Mouse (Mus musculus) hindbrain, embryonic 15.5 days (tissue): ENCODE data around the gene Dexi. TPM values are rescaled to one million over a fixed set of nuclear protein-coding genes. Genes with fewer than 3 reads are reported as not detected.

Experiments used
- ATAC-seq: fragments of 200-750 bp; cut with Nextera tagmentation; 2 replicates; pipeline ENCODE4 v1.8.0; 2017; ENCODE audit warnings: low read depth, moderate number of reproducible peaks, moderate TSS enrichment; ENCODE audit not compliant: low FRiP score
- H3K27ac ChIP-seq: fragments of 300-500 bp; sonication (generic); replicated peaks from 2 replicates; pipeline ENCODE4 v1.5.1; 2015; ENCODE audit warnings: mild to moderate bottlenecking, inconsistent platforms
- H3K27me3 ChIP-seq: fragments of 300-500 bp; sonication (generic); 2 replicates; pipeline ENCODE4 v1.6.1; 2015; ENCODE audit warnings: control low read depth, inconsistent platforms
- H3K36me3 ChIP-seq: fragments of 300-500 bp; sonication (generic); 2 replicates; pipeline ENCODE4 v1.6.1; 2015; ENCODE audit warnings: control low read depth, inconsistent platforms
- H3K4me1 ChIP-seq: fragments of 300-500 bp; sonication (generic); replicated peaks from 2 replicates; pipeline ENCODE4 v1.6.1; 2015; ENCODE audit warnings: control low read depth, inconsistent platforms
- H3K4me2 ChIP-seq: fragments of 300-500 bp; sonication (generic); 2 replicates; pipeline ENCODE4 v1.6.1; 2015; ENCODE audit warnings: moderate library complexity, mild to moderate bottlenecking, inconsistent platforms
- H3K4me3 ChIP-seq: fragments of 300-500 bp; sonication (generic); 2 replicates; pipeline ENCODE4 v1.5.1; 2015; ENCODE audit warnings: mild to moderate bottlenecking, inconsistent platforms
- H3K9ac ChIP-seq: fragments of 300-500 bp; sonication (generic); 2 replicates; pipeline ENCODE4 v1.6.1; 2015; ENCODE audit warnings: inconsistent platforms
- H3K9me3 ChIP-seq: fragments of 300-500 bp; sonication (generic); 2 replicates; pipeline ENCODE4 v1.6.1; 2016; ENCODE audit warnings: control low read depth, inconsistent platforms
- WGBS: fragments of 180-500 bp; shearing (Covaris S2); methylation state at CpG from one replicate; pipeline ENCODE4 v1.1.7; 2015; 5-methylcytosine and 5-hydroxymethylcytosine counted together
- polyA plus RNA-seq: library from polyadenylated mRNA; unstranded; fragments of >200 nt; fragmentation: Nextera tagmentation; extraction: Ambion mirVana; gene quantifications from 2 replicates; pipeline ENCODE4 v1.2.1, GENCODE M21; 2015

Dexi gene
- polyA plus RNA-seq, 1 experiment from 2014 or later: 19.3 TPM

GRCm38 (mm10) chr16:10536323-10536722 lies 6.5 kb downstream of the Dexi start:
- peaks cover 12% of the 10 kb centered on the region for H3K36me3 ChIP-seq
- no peak overlapping the region for H3K9ac ChIP-seq
- no peak for ATAC-seq
- no peaks in the 10 kb centered on the region for H3K27me3 ChIP-seq
- no peak overlapping the region for H3K27ac ChIP-seq
- no peaks in the 10 kb centered on the region for H3K9me3 ChIP-seq
- H3K4me3 ChIP-seq: no peak overlapping the region
- peaks cover 39% of the 10 kb centered on the region for H3K4me1 ChIP-seq
- 86% methylated on average over 5 of the region's 5 CpGs for WGBS
- H3K4me2 ChIP-seq: no peak overlapping the region

DNA sequence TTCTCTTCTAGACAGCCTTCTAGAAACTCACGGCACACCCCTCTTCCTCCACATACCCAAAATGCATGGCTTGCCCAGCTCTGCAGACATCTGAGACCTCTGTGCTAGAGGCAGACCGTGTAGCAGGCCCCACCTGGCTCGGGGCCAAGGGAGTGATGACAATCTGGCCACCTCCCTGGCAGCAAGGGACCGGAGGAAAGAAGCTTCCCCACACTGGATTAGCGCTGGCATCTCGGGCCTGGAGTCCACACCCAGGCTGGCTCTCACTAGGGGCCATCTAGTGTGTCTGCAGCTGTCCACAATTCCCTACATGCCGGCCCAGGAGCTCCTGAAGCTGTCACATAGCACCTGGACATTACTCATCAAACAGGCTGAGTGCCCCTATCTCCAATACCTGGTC lies 8.3 kb downstream of the Dexi start:
- Histone ChIP-seq H3K4me1 (peaks cover 21% of the 10 kb centered on the region), H3K9me3 (no peaks in the 10 kb centered on the region), H3K27ac (no peak overlapping the region), H3K4me2 (no peak overlapping the region), H3K27me3 (no peaks in the 10 kb centered on the region), H3K4me3 (no peak overlapping the region), H3K9ac (no peak overlapping the region), H3K36me3 (peaks cover 15% of the 10 kb centered on the region)
- WGBS: 71% methylated on average over 7 of the region's 7 CpGs
- no peak for ATAC-seq

- WGBS: 94% methylated on average over 4 of the region's 4 CpGs
- Histone ChIP-seq H3K36me3 (peaks cover 15% of the 10 kb centered on the region), H3K27me3 (no peaks in the 10 kb centered on the region)
Observed at GRCm38 (mm10) chr16:10533781-10534180, 9.1 kb downstream of the Dexi start.

GRCm38 (mm10) chr16:10530179-10530578 lies 12.7 kb downstream of the Dexi start:
- no peak for ATAC-seq
- Histone ChIP-seq H3K27me3 (no peaks in the 10 kb centered on the region), H3K4me1 (0 out of 2 replicates have a peak, but pooled peaks cover 7% of the 10 kb centered on the region), H3K9ac (no peak overlapping the region), H3K9me3 (no peaks in the 10 kb centered on the region), H3K27ac (no peak overlapping the region), H3K36me3 (peaks cover 5% of the 10 kb centered on the region; the same call in 1 of the 2 replicates), H3K4me3 (no peak overlapping the region), H3K4me2 (no peak overlapping the region)
- 93% methylated on average over 4 of the region's 4 CpGs for WGBS

More at GRCm38 (mm10) chr16:10533781-10534180, 9.1 kb downstream of the Dexi start:
- H3K9ac ChIP-seq: no peak overlapping the region
- H3K4me3 ChIP-seq: no peak overlapping the region
- peaks cover 13% of the 10 kb centered on the region for H3K4me1 ChIP-seq
- ATAC-seq: no peak
- no peak overlapping the region for H3K4me2 ChIP-seq
- H3K9me3 ChIP-seq: no peaks in the 10 kb centered on the region
- H3K27ac ChIP-seq: no peak overlapping the region

GRCm38 (mm10) chr16:10528382-10528781 lies 14.5 kb downstream of the Dexi start:
- 79% methylated on average over 3 of the region's 3 CpGs for WGBS

GRCm38 (mm10) chr16:10527046-10527644 lies 15.7 kb downstream of the Dexi start:
- 0 out of 2 replicates have a peak, but pooled peaks have one; percentile 38 for ATAC-seq
- 72% methylated on average over 6 of the region's 6 CpGs for whole genome bisulfite sequencing
- no peaks in the 10 kb centered on the region for H3K9me3 ChIP-seq
- no peak overlapping the region for H3K27ac ChIP-seq
- H3K4me1 ChIP-seq: 0 out of 2 replicates have a peak, but pooled peaks cover 3% of the 10 kb centered on the region
- H3K4me3 ChIP-seq: no peak overlapping the region
- no peak overlapping the region for H3K4me2 ChIP-seq
- no peak overlapping the region for H3K9ac ChIP-seq
- peaks cover 4% of the 10 kb centered on the region; the same call in 1 of the 2 replicates for H3K36me3 ChIP-seq
- no peaks in the 10 kb centered on the region for H3K27me3 ChIP-seq

More at GRCm38 (mm10) chr16:10528382-10528781, 14.5 kb downstream of the Dexi start:
- Histone ChIP-seq H3K4me1 (0 out of 2 replicates have a peak, but pooled peaks cover 3% of the 10 kb centered on the region), H3K4me3 (no peak overlapping the region), H3K4me2 (no peak overlapping the region), H3K9ac (no peak overlapping the region), H3K36me3 (peaks cover 5% of the 10 kb centered on the region; the same call in 1 of the 2 replicates), H3K27ac (no peak overlapping the region), H3K9me3 (no peaks in the 10 kb centered on the region), H3K27me3 (no peaks in the 10 kb centered on the region)
- ATAC-seq: no peak

DNA sequence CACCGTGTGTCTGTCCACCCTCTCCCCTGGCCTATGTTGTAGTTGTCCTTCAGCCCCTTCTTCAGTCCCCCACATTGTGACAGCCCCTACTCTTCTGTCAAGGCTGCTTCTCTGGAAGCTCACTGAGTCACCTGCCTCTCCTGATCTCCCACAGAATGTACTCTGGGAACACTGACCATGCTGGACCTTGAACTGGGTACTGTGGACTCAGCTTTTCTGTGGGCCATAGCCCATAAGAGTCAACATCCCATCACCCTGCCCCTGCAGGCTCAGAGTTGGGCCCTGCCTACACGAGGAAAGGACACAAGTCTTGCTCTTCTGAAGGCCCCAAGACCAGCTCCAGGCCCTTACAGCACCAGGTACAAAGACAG lies 17.3 kb downstream of the Dexi start:
- Histone ChIP-seq H3K9me3 (no peaks in the 10 kb centered on the region), H3K27ac (no peak overlapping the region), H3K27me3 (no peaks in the 10 kb centered on the region), H3K9ac (no peak overlapping the region), H3K4me2 (no peak overlapping the region), H3K36me3 (peaks cover 3% of the 10 kb centered on the region; the same call in 1 of the 2 replicates), H3K4me1 (0 out of 2 replicates have a peak, but pooled peaks cover 3% of the 10 kb centered on the region), H3K4me3 (no peak overlapping the region)
- 79% methylated on average over 2 of the region's 2 CpGs for WGBS
- no peak for ATAC-seq

DNA sequence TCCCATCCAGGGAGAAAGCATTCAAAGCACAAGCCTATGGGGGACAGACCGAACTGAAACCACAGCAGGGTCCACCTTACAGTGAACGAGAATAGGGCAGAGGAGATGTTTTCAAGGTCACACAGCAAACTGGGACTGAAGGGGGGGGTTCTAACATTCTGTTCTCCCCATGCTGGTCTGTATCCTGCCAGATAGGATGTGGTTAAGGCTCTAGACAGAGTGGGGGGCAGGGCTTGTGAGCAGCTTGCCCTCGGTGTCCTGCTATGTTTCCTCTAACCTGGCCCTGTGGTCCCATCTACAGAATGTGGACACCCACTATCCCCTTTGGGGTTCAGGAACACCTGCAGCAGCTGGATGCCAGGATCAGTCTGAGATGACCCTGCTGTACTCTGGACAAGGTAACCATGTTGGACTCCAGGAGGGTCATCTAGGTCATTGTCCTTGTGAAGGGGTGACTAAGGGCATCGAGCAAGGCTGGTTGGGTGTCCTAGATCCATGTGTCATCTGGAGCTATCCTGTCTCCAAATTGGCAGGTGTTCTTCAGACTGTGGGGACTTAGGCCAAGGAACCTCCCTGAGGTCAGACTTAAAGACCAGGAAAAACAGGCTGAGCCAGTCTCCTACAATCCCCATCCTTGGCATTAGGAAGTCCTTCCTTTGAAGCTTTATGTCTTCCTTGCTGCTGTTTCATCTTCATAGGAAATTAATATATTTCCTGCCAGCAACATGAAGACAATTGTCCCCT lies 17.8 kb downstream of the Dexi start:
- ATAC-seq: no peak
- 89% methylated on average over 4 of the region's 4 CpGs for WGBS
- Histone ChIP-seq H3K9me3 (no peaks in the 10 kb centered on the region), H3K4me3 (no peak overlapping the region), H3K9ac (no peak overlapping the region), H3K4me1 (0 out of 2 replicates have a peak, but pooled peaks cover 3% of the 10 kb centered on the region), H3K4me2 (no peak overlapping the region), H3K27me3 (no peaks in the 10 kb centered on the region), H3K36me3 (no peaks in the 10 kb centered on the region), H3K27ac (no peak overlapping the region)

GRCm38 (mm10) chr16:10523650-10524049 lies 19.2 kb downstream of the Dexi start:
- no peaks in the 10 kb centered on the region for H3K9me3 ChIP-seq
- 90% methylated on average over 8 of the region's 8 CpGs for WGBS
- H3K4me1 ChIP-seq: 0 out of 2 replicates have a peak, but pooled peaks cover 3% of the 10 kb centered on the region
- no peak overlapping the region for H3K4me3 ChIP-seq
- no peak overlapping the region for H3K9ac ChIP-seq
- no peak for ATAC-seq
- H3K36me3 ChIP-seq: no peaks in the 10 kb centered on the region
- no peak overlapping the region for H3K27ac ChIP-seq
- H3K27me3 ChIP-seq: no peaks in the 10 kb centered on the region
- no peak overlapping the region for H3K4me2 ChIP-seq

DNA sequence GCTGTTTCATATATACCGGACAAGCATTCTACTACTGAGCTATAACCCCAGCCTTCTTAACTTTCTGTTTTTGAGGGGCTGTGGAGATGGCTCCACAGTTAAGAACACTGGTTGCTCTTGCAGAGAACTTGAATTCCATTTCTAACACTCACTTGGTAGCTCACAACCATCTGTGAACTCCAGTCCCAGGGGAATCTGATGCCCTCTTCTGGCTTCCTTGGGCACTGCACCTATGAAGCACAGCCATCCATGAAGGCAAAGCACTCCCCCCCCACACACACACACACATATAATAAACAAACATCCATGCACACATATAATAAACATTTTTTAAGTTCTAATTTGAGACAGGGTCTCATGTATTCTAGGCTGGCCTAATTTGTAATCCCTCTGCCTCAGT lies 20.0 kb downstream of the Dexi start:
- no peak overlapping the region for H3K27ac ChIP-seq
- WGBS: 94% methylated on average over 1 of the region's 1 CpGs
- H3K9ac ChIP-seq: no peak overlapping the region
- no peaks in the 10 kb centered on the region for H3K27me3 ChIP-seq
- H3K4me3 ChIP-seq: no peak overlapping the region
- no peaks in the 10 kb centered on the region for H3K9me3 ChIP-seq
- 0 out of 2 replicates have a peak, but pooled peaks cover 3% of the 10 kb centered on the region for H3K4me1 ChIP-seq
- ATAC-seq: no peak
- H3K36me3 ChIP-seq: no peaks in the 10 kb centered on the region
- no peak overlapping the region for H3K4me2 ChIP-seq

- no peak overlapping the region for H3K27ac ChIP-seq
- H3K9me3 ChIP-seq: no peaks in the 10 kb centered on the region
- no peaks in the 10 kb centered on the region for H3K27me3 ChIP-seq
- H3K9ac ChIP-seq: no peak overlapping the region
- WGBS: 42% methylated on average over 2 of the region's 2 CpGs
- no peaks in the 10 kb centered on the region for H3K4me1 ChIP-seq
- no peaks in the 10 kb centered on the region for H3K36me3 ChIP-seq
- no peak overlapping the region for H3K4me2 ChIP-seq
- H3K4me3 ChIP-seq: no peak overlapping the region
- peak; percentile 87 for ATAC-seq
Observed at GRCm38 (mm10) chr16:10520908-10521614, 21.8 kb downstream of the Dexi start.

GRCm38 (mm10) chr16:10518030-10518429 lies 24.8 kb downstream of the Dexi start:
- H3K36me3 ChIP-seq: no peaks in the 10 kb centered on the region
- no peak overlapping the region for H3K4me3 ChIP-seq
- H3K4me2 ChIP-seq: no peak overlapping the region
- H3K27me3 ChIP-seq: no peaks in the 10 kb centered on the region
- H3K9me3 ChIP-seq: no peaks in the 10 kb centered on the region
- no peaks in the 10 kb centered on the region for H3K4me1 ChIP-seq
- no peak overlapping the region for H3K27ac ChIP-seq
- ATAC-seq: no peak
- H3K9ac ChIP-seq: no peak overlapping the region
- WGBS: 56% methylated on average over 5 of the region's 5 CpGs
